ENCODE assay signal across 8 mouse cellular contexts in the genomic region with DNA sequence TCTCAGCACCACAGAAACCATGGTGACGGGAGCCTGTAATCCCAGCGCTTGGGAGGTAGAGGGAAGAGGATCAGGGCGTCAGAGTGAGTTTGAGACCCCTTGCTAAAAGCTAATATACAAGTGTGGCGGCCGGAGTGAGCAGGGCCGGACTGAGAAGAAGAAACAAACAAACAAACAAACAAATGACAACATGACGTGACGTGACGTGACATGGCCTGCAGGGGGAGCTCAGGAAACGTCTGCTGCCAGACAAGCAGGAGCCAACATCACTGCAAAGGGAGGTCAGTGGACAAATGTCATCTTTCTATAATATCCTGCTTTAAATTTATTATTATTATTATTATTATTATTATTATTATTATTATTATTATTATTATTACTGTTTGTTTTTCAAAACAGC. TPM values are rescaled to one million over a fixed set of nuclear protein-coding genes. Genes with fewer than 3 reads are reported as not detected.
DNase-seq lines count a peak whose midpoint lies in the region; ATAC-seq and TF ChIP-seq lines count a peak whose summit lies in the region.

No protein-coding gene starts in this region.

- 62% methylated on average over 10 of the region's 10 CpGs for WGBS in midbrain, embryonic 10.5 days
- WGBS in midbrain, embryonic 16.5 days, result 50% methylated on average over 10 of the region's 10 CpGs
- WGBS in liver, postnatal 0 days (ENCODE audit: insufficient replicate concordance), result 49% methylated on average over 10 of the region's 10 CpGs

- H3K4me3 ChIP-seq in midbrain, embryonic 10.5 days, result no peak overlapping the region
- no peak overlapping the region for H3K4me3 ChIP-seq in midbrain, embryonic 16.5 days (ENCODE audit: low read depth, low read length)
- no peak overlapping the region for H3K4me3 ChIP-seq in liver, postnatal 0 days (ENCODE audit: low read depth, low read length)

- DNase-seq in cerebellum, adult 18-20 months, result peak; percentile 47 to 65
- no peak for DNase-seq in cerebellum, adult 9-10 months
- DNase-seq in midbrain, embryonic 10.5 days (ENCODE audit: low spot score), result peak; percentile 39
- DNase-seq in embryo, embryonic 9.5 days (ENCODE audit: extremely low spot score), result peak; percentile 22
- DNase-seq in liver, postnatal 0 days, result peak; percentile 76
- DNase-seq in thymus, postnatal 4 days, result peak; percentile 79
- no peak for DNase-seq in right cerebral cortex, adult 18-20 months

- H3K4me2 ChIP-seq in midbrain, embryonic 16.5 days (ENCODE audit: low read length), result no peak overlapping the region
- no peak overlapping the region for H3K4me2 ChIP-seq in liver, postnatal 0 days (ENCODE audit: low read depth, low read length)

- H3K9me3 ChIP-seq in midbrain, embryonic 10.5 days (replicated peaks), result no peaks in the 10 kb centered on the region
- no peaks in the 10 kb centered on the region for H3K9me3 ChIP-seq in midbrain, embryonic 16.5 days (replicated peaks; ENCODE audit: control insufficient read depth, low read length, poor library complexity, severe bottlenecking)
- no peaks in the 10 kb centered on the region for H3K9me3 ChIP-seq in liver, postnatal 0 days (ENCODE audit: low read length)

- no peaks in the 10 kb centered on the region for H3K36me3 ChIP-seq in midbrain, embryonic 10.5 days
- no peaks in the 10 kb centered on the region for H3K36me3 ChIP-seq in midbrain, embryonic 16.5 days (ENCODE audit: control insufficient read depth, insufficient read depth, low read length)
- H3K36me3 ChIP-seq in liver, postnatal 0 days (replicated peaks; ENCODE audit: insufficient read depth, low read length), result no peaks in the 10 kb centered on the region

- H3K27ac ChIP-seq in midbrain, embryonic 10.5 days (replicated peaks), result no peak overlapping the region
- H3K27ac ChIP-seq in midbrain, embryonic 16.5 days (ENCODE audit: low read length), result no peak overlapping the region
- no peak overlapping the region for H3K27ac ChIP-seq in liver, postnatal 0 days (ENCODE audit: low read depth)

- peaks cover 10% of the 10 kb centered on the region for H3K4me1 ChIP-seq in midbrain, embryonic 10.5 days
- H3K4me1 ChIP-seq in midbrain, embryonic 16.5 days (ENCODE audit: control insufficient read depth, insufficient read depth, low read length), result no peaks in the 10 kb centered on the region
- H3K4me1 ChIP-seq in liver, postnatal 0 days (ENCODE audit: insufficient read depth), result no peaks in the 10 kb centered on the region

- ATAC-seq in midbrain, embryonic 16.5 days, result no peak
- peak; percentile 58 for ATAC-seq in liver, postnatal 0 days

- H3K9ac ChIP-seq in midbrain, embryonic 16.5 days (ENCODE audit: low read depth, low read length), result no peak overlapping the region
- H3K9ac ChIP-seq in liver, postnatal 0 days (replicated peaks), result no peak overlapping the region

- TF ChIP-seq CTCF in liver, postnatal 0 days (IDR thresholded peaks at IDR 0.05; ENCODE audit: low read depth), result peak; percentile 79

- TF ChIP-seq EP300 in liver, postnatal 0 days (IDR thresholded peaks at IDR 0.05; ENCODE audit: low read depth), result no peak

- no peaks in the 10 kb centered on the region for H3K27me3 ChIP-seq in midbrain, embryonic 10.5 days (ENCODE audit: low read depth, poor library complexity, severe bottlenecking)
- no peaks in the 10 kb centered on the region for H3K27me3 ChIP-seq in midbrain, embryonic 16.5 days (ENCODE audit: control insufficient read depth, insufficient read depth, low read depth, low read length)
- H3K27me3 ChIP-seq in liver, postnatal 0 days (ENCODE audit: insufficient read depth, low read length), result no peaks in the 10 kb centered on the region

RNA-seq across cellular contexts. Expression of a gene that starts 51.0 kb away (rescaled TPM):
- polyA plus RNA-seq in midbrain, embryonic 10.5 days (2016; fragmentation: Nextera tagmentation; extraction: Ambion mirVana), result 32.4 and 34.5 TPM in 2 replicates
- 21.9 and 22.2 TPM in 2 replicates for polyA plus RNA-seq in midbrain, embryonic 16.5 days (2015; fragmentation: Nextera tagmentation; extraction: Ambion mirVana)
- polyA plus RNA-seq in liver, postnatal 0 days (2015; fragmentation: Nextera tagmentation; extraction: Ambion mirVana), result 31.6 and 36.9 TPM in 2 replicates

Comparison
In these comparisons a context has a peak if more than half of its experiments do, and no peak if none do; other contexts are left out.
1. DNase-seq: peak in cerebellum, adult 18-20 months (2 of 2), midbrain, embryonic 10.5 days (single experiment), embryo, embryonic 9.5 days (single experiment), liver, postnatal 0 days (single experiment) and thymus, postnatal 4 days (single experiment); none in cerebellum, adult 9-10 months (single experiment) and right cerebral cortex, adult 18-20 months (single experiment).